Mouse (Mus musculus) MEL (cell line): ENCODE measurements around the gene Gm20388.

ENCODE experiments used
- CTCF ChIP-seq, 3 experiments: IDR thresholded peaks in 2 of 3; conservative IDR thresholded peaks in 1 of 3; 2 replicates each; pipeline ENCODE4 v1.5.1; 2011 to 2012; ENCODE audit warnings: low read length in 3 of 3, low read depth in 2 of 3, mild to moderate bottlenecking in 2 of 3, improper control_type of control experiment in 1 of 3, inconsistent platforms in 1 of 3, mixed read lengths in 1 of 3, moderate library complexity in 1 of 3; ENCODE audit not compliant: control insufficient read depth in 1 of 3, insufficient read depth in 1 of 3, poor library complexity in 1 of 3, severe bottlenecking in 1 of 3
- EP300 ChIP-seq, 2 experiments: IDR thresholded peaks; 2 replicates each; pipeline ENCODE4 v1.6.1; 2011; ENCODE audit warnings: improper control_type of control experiment in 2 of 2, low read length in 2 of 2, low read depth in 1 of 2, mild to moderate bottlenecking in 1 of 2
- HCFC1 ChIP-seq: IDR thresholded peaks from 2 replicates; pipeline ENCODE4 v1.6.1; 2012; ENCODE audit warnings: low read depth, mild to moderate bottlenecking, inconsistent platforms, low read length, improper control_type of control experiment, moderate library complexity
- MAFK ChIP-seq: IDR thresholded peaks from 2 replicates; pipeline ENCODE4 v1.6.1; 2011; ENCODE audit warnings: low read depth, mild to moderate bottlenecking, low read length, improper control_type of control experiment, borderline replicate concordance
- MAZ ChIP-seq: IDR thresholded peaks from 2 replicates; pipeline ENCODE4 v1.6.1; 2012; ENCODE audit warnings: low read depth, mild to moderate bottlenecking, inconsistent platforms, low read length, improper control_type of control experiment
- MEF2A ChIP-seq: IDR thresholded peaks from 2 replicates; pipeline ENCODE4 v1.6.1; 2014; ENCODE audit warnings: low read depth, mild to moderate bottlenecking, inconsistent platforms, low read length, improper control_type of control experiment; ENCODE audit not compliant: poor library complexity, insufficient replicate concordance, severe bottlenecking; ENCODE audit errors: extremely low read depth
- MYC ChIP-seq: IDR thresholded peaks from 2 replicates; pipeline ENCODE4 v1.6.1; 2011; ENCODE audit warnings: low read depth, mild to moderate bottlenecking, low read length, improper control_type of control experiment, moderate library complexity
- NELFE ChIP-seq: IDR thresholded peaks from 2 replicates; pipeline ENCODE4 v1.6.1; 2011; ENCODE audit warnings: low read depth, low read length, improper control_type of control experiment
- POLR2A ChIP-seq, 2 experiments: IDR thresholded peaks; 2 replicates each; pipeline ENCODE4 v1.6.1; 2011 to 2012; ENCODE audit warnings: low read length in 2 of 2, mild to moderate bottlenecking in 2 of 2, control low read depth in 1 of 2, improper control_type of control experiment in 1 of 2, low read depth in 1 of 2, moderate library complexity in 1 of 2; ENCODE audit not compliant: control insufficient read depth in 1 of 2, insufficient read depth in 1 of 2, poor library complexity in 1 of 2
- RAD21 ChIP-seq: IDR thresholded peaks from 2 replicates; pipeline ENCODE4 v1.6.1; 2011; ENCODE audit warnings: mild to moderate bottlenecking, low read depth, low read length, improper control_type of control experiment
- SIN3A ChIP-seq: IDR thresholded peaks from 2 replicates; pipeline ENCODE4 v1.6.1; 2012; ENCODE audit warnings: low read length, improper control_type of control experiment, inconsistent platforms
- TBP ChIP-seq: IDR thresholded peaks from 2 replicates; pipeline ENCODE4 v1.8.0; 2011; ENCODE audit warnings: low read depth, low read length, improper control_type of control experiment
- ZKSCAN1 ChIP-seq: IDR thresholded peaks from 2 replicates; pipeline ENCODE4 v1.6.1; 2012; ENCODE audit warnings: low read depth, mild to moderate bottlenecking, inconsistent platforms, low read length, improper control_type of control experiment, moderate library complexity

DNA sequence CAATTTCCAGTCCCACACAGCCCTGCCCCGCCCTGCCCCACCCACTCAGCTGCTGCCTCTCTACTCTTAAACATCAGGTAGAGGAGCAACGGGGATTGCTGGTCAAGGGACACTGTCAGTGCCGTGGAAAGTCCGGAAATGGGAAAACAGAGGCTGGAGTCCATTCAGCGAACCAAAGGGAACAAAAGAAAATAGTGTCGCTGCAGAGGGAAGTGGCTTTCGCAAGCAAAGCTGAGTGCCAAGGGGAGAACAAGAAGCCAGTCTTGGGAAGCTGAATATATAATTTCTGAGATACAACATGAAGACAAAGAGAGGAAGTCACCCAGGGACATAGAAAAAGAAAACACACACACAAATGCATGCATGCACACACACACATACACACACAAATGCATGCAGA is 3278.2 kb downstream of the Gm20388 start:
- TF ChIP-seq RAD21 (no peak), SIN3A (no peak), NELFE (no peak), CTCF (IDR thresholded peaks at IDR 0.05 in 2 of 3, conservative IDR thresholded peaks at IDR 0.05 in 1 of 3; ENCODE audit: control insufficient read depth in 1 of 3, insufficient read depth in 1 of 3, low read depth in 2 of 3, low read length in 3 of 3, poor library complexity in 1 of 3, severe bottlenecking in 1 of 3) (no peak), POLR2A (IDR thresholded peaks at IDR 0.05; ENCODE audit: control insufficient read depth in 1 of 2, insufficient read depth in 1 of 2, low read depth in 1 of 2, low read length in 2 of 2, poor library complexity in 1 of 2) (no peak), EP300 (IDR thresholded peaks at IDR 0.05; ENCODE audit: low read depth in 1 of 2, low read length in 2 of 2) (no peak), ZKSCAN1 (no peak), TBP (no peak), MAZ (no peak), MEF2A (no peak), HCFC1 (no peak), MYC (no peak), MAFK (no peak)
